Mouse (Mus musculus) midbrain, embryonic 15.5 days (tissue): ENCODE measurements around the gene Defb45. TPM values are rescaled to one million over a fixed set of nuclear protein-coding genes. Genes with fewer than 3 reads are reported as not detected.
A peak's percentile ranks its signal among the peaks of the same experiment; 100 is the strongest.

Experiments used
- ATAC-seq: fragments of 200-750 bp; cut with Nextera tagmentation; replicated peaks from 2 replicates; pipeline ENCODE4 v1.8.0; 2017; ENCODE audit warnings: moderate TSS enrichment
- H3K27ac ChIP-seq: fragments of 300-500 bp; sonication (generic); 2 replicates; pipeline ENCODE4 v1.5.1; 2015; ENCODE audit warnings: mild to moderate bottlenecking, inconsistent platforms
- H3K27me3 ChIP-seq: fragments of 300-500 bp; sonication (generic); replicated peaks from 2 replicates; pipeline ENCODE4 v1.6.1; 2015; ENCODE audit warnings: inconsistent platforms
- H3K36me3 ChIP-seq: fragments of 300-500 bp; sonication (generic); replicated peaks from 2 replicates; pipeline ENCODE4 v1.6.1; 2015; ENCODE audit warnings: inconsistent platforms
- H3K4me1 ChIP-seq: fragments of 300-500 bp; sonication (generic); 2 replicates; pipeline ENCODE4 v1.6.1; 2015; ENCODE audit warnings: inconsistent platforms
- H3K4me2 ChIP-seq: fragments of 300-500 bp; sonication (generic); 2 replicates; pipeline ENCODE4 v1.6.1; 2015; ENCODE audit warnings: inconsistent platforms, mild to moderate bottlenecking, moderate library complexity
- H3K4me3 ChIP-seq: fragments of 300-500 bp; sonication (generic); 2 replicates; pipeline ENCODE4 v1.5.1; 2015; ENCODE audit warnings: mild to moderate bottlenecking, inconsistent platforms
- H3K9ac ChIP-seq: fragments of 300-500 bp; sonication (generic); 2 replicates; pipeline ENCODE4 v1.6.1; 2015; ENCODE audit warnings: mild to moderate bottlenecking, inconsistent platforms
- H3K9me3 ChIP-seq: fragments of 300-500 bp; sonication (generic); 2 replicates; pipeline ENCODE4 v1.6.1; 2016; ENCODE audit warnings: inconsistent platforms
- WGBS: fragments of 180-500 bp; shearing (Covaris S2); methylation state at CpG from one replicate; pipeline ENCODE4 v1.1.7; 2015; ENCODE audit warnings: mixed read lengths; 5-methylcytosine and 5-hydroxymethylcytosine counted together
- polyA plus RNA-seq: library from polyadenylated mRNA; unstranded; fragments of >200 nt; fragmentation: Nextera tagmentation; extraction: Ambion mirVana; gene quantifications from 2 replicates; pipeline ENCODE4 v1.2.1, GENCODE M21; 2015

Defb45 gene
- polyA plus RNA-seq, 1 experiment from 2014 or later, result not detected

DNA sequence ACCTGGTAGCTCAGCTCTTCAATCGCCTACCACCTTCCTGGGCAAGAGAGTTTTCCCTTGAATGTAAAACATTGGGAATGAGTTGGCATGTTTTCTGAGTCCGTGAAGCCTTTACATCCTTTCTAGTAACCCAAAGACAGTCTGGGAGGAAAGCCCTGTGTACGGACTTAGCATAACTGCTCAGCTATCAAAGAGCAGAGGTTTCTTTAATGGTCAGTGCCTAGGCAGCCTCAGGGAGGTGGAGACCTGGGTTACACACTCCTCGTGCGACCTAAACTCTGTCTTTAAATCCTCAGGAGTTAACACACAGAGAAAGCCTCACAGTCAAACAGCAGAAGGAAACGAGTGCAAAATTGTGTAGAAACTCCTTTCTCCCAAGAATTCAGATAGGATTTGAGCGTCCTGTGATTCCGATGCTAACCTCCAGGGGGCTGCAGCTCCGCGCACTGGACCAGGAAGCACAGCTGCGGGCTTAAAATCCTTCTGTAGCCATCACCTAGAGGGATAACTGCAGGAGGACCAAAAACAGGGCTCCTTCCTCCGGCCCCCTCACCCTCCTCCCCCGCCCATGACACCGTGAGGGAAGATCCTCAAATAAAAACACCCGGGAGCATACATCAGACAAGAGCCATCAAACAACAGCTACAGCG lies 45.3 kb downstream of the Defb45 start:
- no peak for ATAC-seq
- H3K4me3 ChIP-seq, result 0 out of 2 replicates have a peak overlapping the region, but pooled peaks have one; percentile 1
- H3K4me1 ChIP-seq, result peaks cover 4% of the 10 kb centered on the region; the same call in 1 of the 2 replicates
- H3K4me2 ChIP-seq, result peak overlapping the region; percentile 45
- no peaks in the 10 kb centered on the region for H3K27me3 ChIP-seq
- H3K36me3 ChIP-seq, result no peaks in the 10 kb centered on the region
- no peaks in the 10 kb centered on the region for H3K9me3 ChIP-seq
- WGBS, result 12% methylated on average over 16 of the region's 16 CpGs
- no peak overlapping the region for H3K27ac ChIP-seq
- H3K9ac ChIP-seq, result no peak overlapping the region

DNA sequence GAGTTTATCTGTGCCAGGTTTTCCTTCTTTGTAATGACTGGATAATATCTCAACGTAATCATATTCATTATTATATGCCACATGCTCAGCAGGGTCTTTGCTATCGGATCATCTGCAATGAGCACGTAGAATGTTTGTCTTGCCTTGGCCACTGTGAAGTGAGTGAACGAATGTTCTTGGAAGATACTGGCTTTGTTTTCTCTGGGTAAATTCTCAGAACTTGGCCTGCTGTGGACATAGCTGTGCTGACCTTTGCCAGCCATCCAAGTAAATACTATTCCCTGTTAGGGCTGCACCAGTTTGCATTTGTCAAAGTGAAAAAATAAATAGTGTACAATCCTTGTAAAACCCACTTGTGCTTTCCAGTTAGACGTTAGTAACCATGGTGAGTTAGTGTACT lies 51.1 kb downstream of the Defb45 start:
- 78% methylated on average over 5 of the region's 5 CpGs for WGBS
- Histone ChIP-seq H3K27ac (no peak overlapping the region), H3K36me3 (no peaks in the 10 kb centered on the region), H3K9me3 (no peaks in the 10 kb centered on the region), H3K4me2 (no peak overlapping the region), H3K9ac (no peak overlapping the region), H3K4me1 (no peaks in the 10 kb centered on the region), H3K27me3 (no peaks in the 10 kb centered on the region), H3K4me3 (no peak overlapping the region)
- ATAC-seq, result no peak

DNA sequence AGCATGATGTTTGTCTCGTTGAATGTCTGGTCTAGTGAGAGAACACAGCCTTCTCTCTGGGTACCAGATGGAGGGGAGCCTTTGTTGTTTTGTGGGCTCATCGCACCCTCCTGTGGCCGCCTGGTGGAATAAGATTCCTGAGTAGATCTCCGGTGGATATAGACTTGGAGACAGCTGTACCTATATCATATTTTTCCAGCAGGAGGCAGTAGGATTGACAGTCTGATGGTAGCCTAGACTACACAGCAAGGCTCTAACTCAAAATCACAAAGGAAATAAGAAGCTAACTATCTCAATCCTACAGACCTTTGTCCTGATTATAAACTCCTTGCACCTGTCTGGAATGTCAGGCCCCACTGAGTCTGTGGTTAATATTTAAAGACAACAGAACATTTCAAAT lies 54.5 kb downstream of the Defb45 start:
- WGBS, result 19% methylated on average over 4 of the region's 4 CpGs
- Histone ChIP-seq H3K27ac (no peak overlapping the region), H3K4me3 (no peak overlapping the region), H3K36me3 (no peaks in the 10 kb centered on the region), H3K4me2 (no peak overlapping the region), H3K27me3 (no peaks in the 10 kb centered on the region), H3K9me3 (no peaks in the 10 kb centered on the region), H3K4me1 (no peaks in the 10 kb centered on the region), H3K9ac (no peak overlapping the region)
- ATAC-seq, result no peak

- H3K9ac ChIP-seq, result no peak overlapping the region
- no peak for ATAC-seq
- no peaks in the 10 kb centered on the region for H3K36me3 ChIP-seq
- H3K4me1 ChIP-seq, result no peaks in the 10 kb centered on the region
- no peak overlapping the region for H3K4me2 ChIP-seq
- no peak overlapping the region for H3K4me3 ChIP-seq
- no peaks in the 10 kb centered on the region for H3K9me3 ChIP-seq
- no peaks in the 10 kb centered on the region for H3K27me3 ChIP-seq
- WGBS, result 86% methylated on average over 4 of the region's 4 CpGs
- no peak overlapping the region for H3K27ac ChIP-seq
Observed at GRCm38 (mm10) chr2:152543478-152543877, 55.7 kb downstream of the Defb45 start.

Other genes starting within 250 kb of the Defb45 start
- 49.4 and 51.0 TPM in 2 replicates for gene Nrsn2, start 222.8 kb downstream of the Defb45 start, polyA plus RNA-seq
- gene Sox12, start 201.3 kb downstream of the Defb45 start, polyA plus RNA-seq, result 15.4 and 17.0 TPM in 2 replicates
- 18.0 and 20.2 TPM in 2 replicates for gene Zcchc3, start 184.4 kb downstream of the Defb45 start, polyA plus RNA-seq
- 1.9 and 2.5 TPM in 2 replicates for gene 6820408C15Rik, start 183.8 kb downstream of the Defb45 start, polyA plus RNA-seq
- not detected in 2 replicates for gene Defb23, start 134.8 kb downstream of the Defb45 start, polyA plus RNA-seq
- not detected in 2 replicates for gene Defb20, start 122.3 kb downstream of the Defb45 start, polyA plus RNA-seq
- not detected in 2 replicates for gene Defb22, start 109.3 kb downstream of the Defb45 start, polyA plus RNA-seq
- not detected in 2 replicates for gene Defb26, start 87.7 kb downstream of the Defb45 start, polyA plus RNA-seq
- not detected in 2 replicates for gene Defb28, start 81.1 kb downstream of the Defb45 start, polyA plus RNA-seq
- gene Defb29, start 59.3 kb downstream of the Defb45 start, polyA plus RNA-seq, result not detected in 2 replicates
- gene Gm17416, start 30.1 kb downstream of the Defb45 start, polyA plus RNA-seq, result not detected in 2 replicates
- not detected in 2 replicates for gene Defb21, start 26.7 kb downstream of the Defb45 start, polyA plus RNA-seq
- not detected in 2 replicates for gene Defb19, start 19.1 kb downstream of the Defb45 start, polyA plus RNA-seq
- gene Defb36, start 4.9 kb upstream of the Defb45 start, polyA plus RNA-seq, result not detected in 2 replicates
- gene Defb25, start 23.7 kb upstream of the Defb45 start, polyA plus RNA-seq, result not detected in 2 replicates
- gene Rem1, start 27.6 kb upstream of the Defb45 start, polyA plus RNA-seq, result 0.30 and 0.40 TPM in 2 replicates
- 178 and 186 TPM in 2 replicates for gene H13, start 70.1 kb upstream of the Defb45 start, polyA plus RNA-seq
- 33.7 and 34.3 TPM in 2 replicates for gene Mcts2, start 87.6 kb upstream of the Defb45 start, polyA plus RNA-seq
- gene Id1, start 136.9 kb upstream of the Defb45 start, polyA plus RNA-seq, result 30.7 and 33.7 TPM in 2 replicates
- gene Cox4i2, start 154.8 kb upstream of the Defb45 start, polyA plus RNA-seq, result 5.2 and 6.4 TPM in 2 replicates
- 195 and 197 TPM in 2 replicates for gene Bcl2l1, start 232.3 kb upstream of the Defb45 start, polyA plus RNA-seq
- gene Tpx2, start 248.6 kb upstream of the Defb45 start, polyA plus RNA-seq, result 12.9 and 14.6 TPM in 2 replicates